Mouse (Mus musculus) myocyte (in vitro differentiated cells): ENCODE results near the gene Fer1l4.

Experiments
- CEBPB ChIP-seq: IDR thresholded peaks from 2 replicates; pipeline ENCODE4 v1.6.1; 2011; ENCODE audit warnings: mild to moderate bottlenecking, moderate library complexity; ENCODE audit not compliant: poor library complexity, insufficient read depth, severe bottlenecking
- MAX ChIP-seq: IDR thresholded peaks from one replicate; pipeline ENCODE4 v1.6.1; 2011; ENCODE audit warnings: low read depth, mild to moderate bottlenecking, control low read depth
- POLR2A ChIP-seq: IDR thresholded peaks from one replicate; pipeline ENCODE4 v1.6.1; 2011; ENCODE audit warnings: low read depth, mild to moderate bottlenecking, control low read depth, moderate library complexity; ENCODE audit not compliant: insufficient read length
- POLR2AphosphoS2 ChIP-seq: IDR thresholded peaks from one replicate; pipeline ENCODE4 v1.6.1; 2011; ENCODE audit warnings: low read depth, control low read depth; ENCODE audit not compliant: insufficient read length
- TCF12 ChIP-seq: IDR thresholded peaks from one replicate; pipeline ENCODE4 v1.6.1; 2011; ENCODE audit warnings: mild to moderate bottlenecking, control low read depth; ENCODE audit not compliant: poor library complexity, insufficient read depth, severe bottlenecking
- USF1 ChIP-seq: IDR thresholded peaks from one replicate; pipeline ENCODE4 v1.6.1; 2011; ENCODE audit warnings: low read depth, mild to moderate bottlenecking, control low read depth, moderate library complexity

DNA sequence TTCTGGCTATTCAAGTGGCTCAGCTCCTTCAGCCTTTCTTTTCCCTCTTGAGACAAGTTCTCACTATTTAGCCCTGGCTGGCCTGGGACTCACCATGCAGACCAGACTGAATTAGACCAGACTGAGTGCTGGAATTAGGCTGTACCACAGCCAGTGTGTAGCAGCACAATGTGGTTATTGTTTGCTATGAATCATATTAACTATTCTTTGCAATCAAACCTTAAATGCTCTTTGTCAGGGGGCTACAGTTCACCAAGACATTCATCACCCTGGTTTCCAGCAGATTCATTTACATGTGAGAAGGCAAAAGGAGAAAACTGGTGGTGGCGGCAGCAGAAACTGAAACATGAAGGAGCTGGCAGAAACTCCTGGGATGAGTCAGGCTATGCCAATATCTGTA, 37.1 kb upstream of the Fer1l4 start:
- TF ChIP-seq TCF12: no peak
- TF ChIP-seq POLR2A: no peak
- no peak for TF ChIP-seq CEBPB
- no peak for TF ChIP-seq USF1
- TF ChIP-seq MAX: no peak
- no peak for TF ChIP-seq POLR2AphosphoS2
